Mouse (Mus musculus) liver, embryonic 14.5 days (tissue): Measurements from ENCODE around the gene Zfp810. TPM values are rescaled to one million over a fixed set of nuclear protein-coding genes. Genes with fewer than 3 reads are reported as not detected.
A peak's percentile ranks its signal among the peaks of the same experiment; 100 is the strongest.

Experiments used
- ATAC-seq: fragments of 200-750 bp; cut with Nextera tagmentation; 2 replicates; pipeline ENCODE4 v1.8.0; 2017; ENCODE audit warnings: moderate number of reproducible peaks, mild to moderate bottlenecking, moderate library complexity; ENCODE audit not compliant: insufficient read depth
- DNase-seq, 3 experiments: peaks; one replicate each; pipeline ENCODE4 v3.0.0-alpha.2; 2012 to 2013; ENCODE audit warnings: low read depth in 3 of 3, low spot score in 3 of 3
- H3K27ac ChIP-seq: fragments of 300-500 bp; sonication (generic); 2 replicates; pipeline ENCODE4 v1.5.1; 2014; ENCODE audit warnings: moderate library complexity, mild to moderate bottlenecking, control low read depth, inconsistent platforms
- H3K27me3 ChIP-seq: fragments of 300-500 bp; sonication (generic); 2 replicates; pipeline ENCODE4 v1.6.1; 2014; ENCODE audit warnings: mild to moderate bottlenecking, low read length, moderate library complexity; ENCODE audit not compliant: control insufficient read depth, insufficient read depth
- H3K36me3 ChIP-seq: fragments of 300-500 bp; sonication (generic); replicated peaks from 2 replicates; pipeline ENCODE4 v1.6.1; 2014; ENCODE audit warnings: low read depth; ENCODE audit not compliant: control insufficient read depth, insufficient read depth
- H3K4me1 ChIP-seq, 2 experiments: fragments of 200-500 bp in 1 of 2; fragments of 300-500 bp in 1 of 2; sonication (generic) in 1 of 2; replicated peaks; 2 replicates each; pipeline ENCODE4 v1.6.1; 2012 to 2014; ENCODE audit warnings: antibody characterized with exemption in 1 of 2, inconsistent platforms in 1 of 2, low read length in 1 of 2; ENCODE audit not compliant: control insufficient read depth in 2 of 2, insufficient read depth in 2 of 2
- H3K4me2 ChIP-seq: fragments of 300-500 bp; sonication (generic); 2 replicates; pipeline ENCODE4 v1.6.1; 2014; ENCODE audit warnings: low read depth, mild to moderate bottlenecking, control low read depth, moderate library complexity
- H3K4me3 ChIP-seq, 2 experiments: fragments of 200-500 bp in 1 of 2; fragments of 300-500 bp in 1 of 2; sonication (generic) in 1 of 2; 2 replicates each; pipeline ENCODE4 v1.5.1; 2012 to 2014; ENCODE audit warnings: low read depth in 2 of 2, low read length in 2 of 2, mild to moderate bottlenecking in 2 of 2, control low read depth in 1 of 2, inconsistent platforms in 1 of 2, moderate library complexity in 1 of 2; ENCODE audit not compliant: insufficient read depth in 1 of 2
- H3K9ac ChIP-seq: fragments of 300-500 bp; sonication (generic); replicated peaks from 2 replicates; pipeline ENCODE4 v1.6.1; 2014; ENCODE audit warnings: mild to moderate bottlenecking, control low read depth, moderate library complexity
- H3K9me3 ChIP-seq: fragments of 300-500 bp; sonication (generic); 2 replicates; pipeline ENCODE4 v1.6.1; 2016; ENCODE audit warnings: low read length, mixed read lengths; ENCODE audit not compliant: control insufficient read depth
- CTCF ChIP-seq: IDR thresholded peaks from 2 replicates; pipeline ENCODE4 v1.5.1; 2016; ENCODE audit warnings: antibody characterized with exemption, low read depth, control low read depth
- EP300 ChIP-seq: IDR thresholded peaks from 2 replicates; pipeline ENCODE4 v1.6.1; 2016; ENCODE audit warnings: antibody characterized with exemption, low read depth
- WGBS: fragments of 180-500 bp; shearing (Covaris S2); extraction: QIAGEN DNeasy Blood & Tissue Kit; methylation state at CpG from one replicate; pipeline ENCODE4 v1.1.7; 2014; ENCODE audit not compliant: insufficient replicate concordance; 5-methylcytosine and 5-hydroxymethylcytosine counted together
- polyA plus RNA-seq, 2 experiments: library from polyadenylated mRNA; depleted of rRNA in 1 of 2; stranded (reverse) in 1 of 2; unstranded in 1 of 2; fragments of >200 nt; fragmentation: Nextera tagmentation in 1 of 2; extraction: Ambion mirVana in 1 of 2; gene quantifications; 2 replicates each; pipeline versions ENCODE4 v1.2.1 to v1.2.3; 2012 to 2014

Gene Zfp810
- polyA plus RNA-seq (2012; rRNA removed) = 1.5 and 2.2 TPM in 2 replicates
- polyA plus RNA-seq (2014; fragmentation: Nextera tagmentation; extraction: Ambion mirVana) = 1.9 and 2.0 TPM in 2 replicates

DNA sequence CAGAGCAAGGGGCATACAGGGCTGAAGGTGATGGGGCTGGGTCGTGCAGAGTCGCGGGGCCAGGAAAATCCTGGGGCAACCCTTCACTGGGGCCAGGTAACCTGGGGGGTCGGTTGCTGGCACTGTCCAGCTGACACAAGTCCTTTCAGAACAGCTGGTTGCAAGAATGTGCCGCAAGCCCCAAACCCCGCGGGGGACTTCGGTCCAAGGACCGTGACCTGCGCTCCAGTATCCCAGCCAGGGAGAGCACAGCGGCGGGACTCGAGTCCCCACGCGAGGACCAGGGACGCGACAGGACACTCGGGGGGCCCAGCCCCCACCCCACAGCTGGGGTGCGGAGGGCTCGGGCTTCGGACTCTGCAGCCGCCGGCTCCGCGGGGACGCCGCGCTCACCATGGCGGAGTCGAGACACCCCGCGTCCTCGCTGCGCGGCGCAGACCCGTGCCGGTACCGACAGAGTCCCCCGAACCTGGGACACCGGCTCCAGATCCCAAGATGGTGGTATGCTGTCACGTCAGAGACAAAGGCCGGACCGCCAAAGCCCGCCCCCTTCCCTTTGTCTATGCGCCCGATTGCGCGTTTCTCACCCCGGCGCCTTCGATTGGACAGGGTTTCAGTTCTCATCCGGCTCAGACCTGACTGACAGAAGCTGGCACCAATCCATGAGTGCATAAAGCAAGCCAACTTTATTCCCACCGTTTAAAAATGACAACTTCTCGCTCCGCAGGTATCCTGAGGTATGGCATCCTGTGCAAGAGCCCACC, at the start of gene Zfp810:
Zfp810 (minus strand) TSS at position 493 of the 764 bp plus-strand sequence.
- Histone ChIP-seq H3K4me1 (0 out of 4 replicates have a peak, but pooled peaks cover 0 to 3% of the 10 kb centered on the region in 2 experiments), H3K9me3 (no peaks in the 10 kb centered on the region), H3K9ac (peak within 1 kb of the TSS; percentile 74), H3K27me3 (no peaks in the 10 kb centered on the region), H3K27ac (no peak within 1 kb of the TSS), H3K4me2 (peak within 1 kb of the TSS; percentile 85), H3K4me3 (peak within 1 kb of the TSS; percentile 69 to 81), H3K36me3 (no peaks in the 10 kb centered on the region)
- no peak for TF ChIP-seq CTCF
- no peak for TF ChIP-seq EP300
- DNase-seq (peak; percentile 82 to 88 (median 87)), ATAC-seq (peak; percentile 97)
- under 1% methylated on average over 56 of the region's 56 CpGs for WGBS

DNA sequence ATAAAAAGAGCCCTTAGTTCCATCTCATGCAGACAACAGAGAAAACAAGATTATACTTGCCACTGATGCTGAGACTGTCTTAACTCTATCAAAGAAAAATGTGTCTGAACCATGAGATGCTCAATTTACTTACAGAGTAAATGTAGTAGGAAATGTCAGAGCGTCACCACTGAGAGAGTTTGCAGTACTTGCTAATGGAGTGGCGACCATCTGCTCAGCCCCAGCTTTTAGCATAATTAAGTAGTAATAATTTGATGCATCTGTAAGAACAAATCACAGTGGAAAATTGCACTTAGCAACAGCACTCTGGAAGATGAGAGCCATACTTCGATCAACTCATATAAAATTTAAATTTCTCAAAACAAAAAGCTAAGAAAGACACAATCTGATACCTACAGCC, 48.5 kb upstream of the Zfp810 start:
- Histone ChIP-seq H3K4me1 (no peaks in the 10 kb centered on the region), H3K36me3 (peaks cover 80% of the 10 kb centered on the region), H3K9ac (no peak overlapping the region), H3K4me3 (no peak overlapping the region), H3K9me3 (no peaks in the 10 kb centered on the region), H3K27ac (no peak overlapping the region), H3K4me2 (no peak overlapping the region), H3K27me3 (no peaks in the 10 kb centered on the region)
- TF ChIP-seq EP300 = no peak
- TF ChIP-seq CTCF = no peak
- ATAC-seq (no peak), DNase-seq (no peak)
- WGBS = 89% methylated on average over 3 of the region's 3 CpGs

DNA sequence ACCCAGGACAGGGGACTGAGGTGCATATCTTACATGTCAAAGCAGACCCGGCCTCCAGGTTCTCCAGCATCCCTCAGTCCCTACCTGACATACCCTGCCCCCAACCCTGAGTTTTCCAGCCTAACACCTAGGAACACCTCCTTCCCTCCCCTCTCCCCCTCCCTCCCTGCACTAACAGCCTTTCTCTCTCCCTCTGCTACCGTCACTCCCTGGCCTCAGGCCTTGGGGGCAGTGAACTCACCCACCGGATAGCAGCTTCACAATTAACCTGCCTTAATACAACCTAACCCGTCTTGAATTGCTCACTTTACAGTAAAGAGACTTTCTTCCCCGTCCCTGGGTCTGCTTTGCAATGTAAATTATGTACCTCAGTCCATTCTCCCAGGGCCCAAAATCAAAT, 46.5 kb upstream of the Zfp810 start:
- DNase-seq (no peak), ATAC-seq (no peak)
- 86% methylated on average over 5 of the region's 5 CpGs for WGBS
- no peaks in the 10 kb centered on the region for H3K9me3 ChIP-seq
- no peak overlapping the region for H3K4me3 ChIP-seq
- peaks cover 72% of the 10 kb centered on the region for H3K36me3 ChIP-seq
- no peaks in the 10 kb centered on the region for H3K4me1 ChIP-seq
- no peak overlapping the region for H3K27ac ChIP-seq
- no peaks in the 10 kb centered on the region for H3K27me3 ChIP-seq
- TF ChIP-seq CTCF = no peak
- TF ChIP-seq EP300 = no peak
- H3K4me2 ChIP-seq = no peak overlapping the region
- no peak overlapping the region for H3K9ac ChIP-seq

DNA sequence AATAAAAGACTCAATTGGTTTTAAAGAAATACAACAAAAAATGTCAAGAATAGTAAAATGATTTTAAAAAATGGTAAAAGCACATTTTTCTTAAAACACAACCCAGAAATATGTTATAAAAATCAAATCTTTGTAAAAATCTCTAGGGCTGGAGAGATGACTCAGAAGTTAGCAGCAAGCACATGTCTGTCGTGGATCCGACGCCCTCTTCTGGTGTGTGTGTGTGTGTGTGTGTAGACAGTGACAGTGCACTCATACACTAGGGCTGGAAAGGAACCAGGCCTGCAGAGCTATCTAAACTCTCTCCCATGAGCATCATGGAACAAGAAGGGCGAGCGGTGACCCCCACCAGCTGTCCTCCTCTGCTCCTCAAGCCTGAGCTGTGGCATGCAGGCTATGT, 46.0 kb upstream of the Zfp810 start:
- no peak overlapping the region for H3K9ac ChIP-seq
- no peak for TF ChIP-seq CTCF
- no peak for TF ChIP-seq EP300
- peaks cover 69% of the 10 kb centered on the region for H3K36me3 ChIP-seq
- no peaks in the 10 kb centered on the region for H3K27me3 ChIP-seq
- H3K4me2 ChIP-seq = no peak overlapping the region
- 89% methylated on average over 5 of the region's 5 CpGs for WGBS
- H3K27ac ChIP-seq = no peak overlapping the region
- no peak overlapping the region for H3K4me3 ChIP-seq
- ATAC-seq (no peak), DNase-seq (no peak)
- no peaks in the 10 kb centered on the region for H3K4me1 ChIP-seq
- no peaks in the 10 kb centered on the region for H3K9me3 ChIP-seq

DNA sequence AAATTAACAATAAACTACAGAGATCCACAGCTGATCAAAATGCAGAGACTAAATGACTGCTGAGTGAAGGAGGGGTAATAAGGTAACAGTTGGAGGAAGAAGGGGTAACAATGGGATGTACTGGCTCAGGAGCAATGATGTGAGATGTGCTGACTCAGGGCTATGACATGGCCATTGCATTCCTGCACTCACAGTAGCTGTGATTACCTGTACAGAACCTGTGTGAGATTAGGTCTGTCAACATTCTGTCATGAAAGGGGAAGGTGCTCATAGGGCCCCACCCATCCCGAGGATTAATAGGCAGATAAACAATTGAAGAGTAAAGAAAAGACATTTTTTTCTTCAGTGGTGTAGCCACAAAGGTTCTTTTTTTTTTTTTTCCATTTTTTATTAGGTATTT, 32.9 kb upstream of the Zfp810 start:
- Histone ChIP-seq H3K9ac (no peak overlapping the region), H3K27ac (no peak overlapping the region), H3K4me2 (no peak overlapping the region), H3K36me3 (peaks cover 83% of the 10 kb centered on the region), H3K4me1 (no peaks in the 10 kb centered on the region), H3K4me3 (no peak overlapping the region), H3K27me3 (no peaks in the 10 kb centered on the region), H3K9me3 (no peaks in the 10 kb centered on the region)
- WGBS = 45% methylated on average over 1 of the region's 1 CpGs
- DNase-seq (no peak), ATAC-seq (no peak)
- TF ChIP-seq CTCF = no peak
- no peak for TF ChIP-seq EP300
